Mouse (Mus musculus) kidney, postnatal 0 days (tissue): ENCODE results near the gene Sla2. TPM values are rescaled to one million over a fixed set of nuclear protein-coding genes. Genes with fewer than 3 reads are reported as not detected.
"Not testable (repeated sequence)": the region's sequence is repeated elsewhere in the genome, so short reads cannot be mapped to it uniquely, and the experiment has no call there.

Source experiments
- ATAC-seq: fragments of 200-750 bp; cut with Nextera tagmentation; replicated peaks from 2 replicates; pipeline ENCODE4 v1.8.0; 2017; ENCODE audit warnings: low read depth, moderate number of reproducible peaks, moderate TSS enrichment, moderate library complexity; ENCODE audit not compliant: low FRiP score
- DNase-seq: peaks from one replicate; pipeline ENCODE4 v3.0.0-alpha.2; 2016; ENCODE audit warnings: low spot score
- H3K27ac ChIP-seq: fragments of 300-500 bp; sonication (generic); 2 replicates; pipeline ENCODE4 v1.5.1; 2014; ENCODE audit warnings: mild to moderate bottlenecking
- H3K27me3 ChIP-seq: fragments of 300-500 bp; sonication (generic); 2 replicates; pipeline ENCODE4 v1.6.1; 2014; ENCODE audit warnings: low read length, mixed read lengths; ENCODE audit not compliant: insufficient read depth
- H3K36me3 ChIP-seq: fragments of 300-500 bp; sonication (generic); 2 replicates; pipeline ENCODE4 v1.6.1; 2014; ENCODE audit warnings: low read length, mixed read lengths; ENCODE audit not compliant: insufficient read depth
- H3K4me1 ChIP-seq: fragments of 300-500 bp; sonication (generic); replicated peaks from 2 replicates; pipeline ENCODE4 v1.6.1; 2014; ENCODE audit warnings: antibody characterized with exemption, low read length, mixed read lengths; ENCODE audit not compliant: insufficient read depth
- H3K4me2 ChIP-seq: fragments of 300-500 bp; sonication (generic); 2 replicates; pipeline ENCODE4 v1.6.1; 2014; ENCODE audit warnings: mild to moderate bottlenecking, low read length, moderate library complexity, mixed read lengths
- H3K4me3 ChIP-seq: fragments of 300-500 bp; sonication (generic); replicated peaks from 2 replicates; pipeline ENCODE4 v1.5.1; 2014; ENCODE audit warnings: low read depth, low read length
- H3K9ac ChIP-seq: fragments of 300-500 bp; sonication (generic); 2 replicates; pipeline ENCODE4 v1.6.1; 2014; ENCODE audit warnings: low read depth, low read length
- H3K9me3 ChIP-seq: fragments of 300-500 bp; sonication (generic); replicated peaks from 2 replicates; pipeline ENCODE4 v1.6.1; 2016; ENCODE audit warnings: low read length, inconsistent platforms, mixed read lengths
- CTCF ChIP-seq: IDR thresholded peaks from 2 replicates; pipeline ENCODE4 v1.5.1; 2016; ENCODE audit warnings: antibody characterized with exemption, low read depth, mild to moderate bottlenecking, moderate library complexity
- WGBS: fragments of 180-500 bp; shearing (Covaris S2); extraction: QIAGEN DNeasy Blood & Tissue Kit; methylation state at CpG from one replicate; pipeline ENCODE4 v1.1.7; 2014; 5-methylcytosine and 5-hydroxymethylcytosine counted together
- polyA plus RNA-seq: library from polyadenylated mRNA; unstranded; fragments of >200 nt; fragmentation: Nextera tagmentation; extraction: Ambion mirVana; gene quantifications from 2 replicates; pipeline ENCODE4 v1.2.1, GENCODE M21; 2015

Sla2 gene
- polyA plus RNA-seq, 1 experiment from 2014 or later: 0.32 TPM

DNA sequence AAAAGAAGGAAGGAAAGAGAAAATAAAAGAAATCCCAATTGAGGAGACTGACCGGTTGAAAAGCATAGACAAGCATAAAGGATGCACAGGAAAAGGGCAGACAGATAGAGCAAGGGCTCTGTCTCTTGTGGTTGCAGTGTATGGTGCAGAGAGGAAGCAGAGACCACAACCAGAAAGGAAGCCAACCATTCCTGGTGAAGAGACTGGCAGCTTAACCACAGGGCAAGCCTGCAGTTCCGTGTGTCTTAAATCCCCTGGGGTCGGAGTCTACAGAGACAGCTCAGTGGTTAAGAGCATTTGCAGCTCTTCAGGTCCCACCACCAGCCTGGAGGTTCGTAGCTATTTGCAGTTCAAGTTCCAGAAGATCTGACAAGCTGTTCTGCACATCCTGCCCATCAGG is 31.6 kb upstream of the Sla2 start:
- Histone ChIP-seq H3K36me3 (no peaks in the 10 kb centered on the region), H3K27me3 (no peaks in the 10 kb centered on the region), H3K4me3 (no peak overlapping the region), H3K4me2 (no peak overlapping the region), H3K27ac (no peak overlapping the region), H3K9ac (no peak overlapping the region), H3K4me1 (no peaks in the 10 kb centered on the region), H3K9me3 (no peaks in the 10 kb centered on the region)
- no peak for DNase-seq
- ATAC-seq: no peak
- TF ChIP-seq CTCF: no peak
- WGBS: 66% methylated on average over 4 of the region's 4 CpGs

DNA sequence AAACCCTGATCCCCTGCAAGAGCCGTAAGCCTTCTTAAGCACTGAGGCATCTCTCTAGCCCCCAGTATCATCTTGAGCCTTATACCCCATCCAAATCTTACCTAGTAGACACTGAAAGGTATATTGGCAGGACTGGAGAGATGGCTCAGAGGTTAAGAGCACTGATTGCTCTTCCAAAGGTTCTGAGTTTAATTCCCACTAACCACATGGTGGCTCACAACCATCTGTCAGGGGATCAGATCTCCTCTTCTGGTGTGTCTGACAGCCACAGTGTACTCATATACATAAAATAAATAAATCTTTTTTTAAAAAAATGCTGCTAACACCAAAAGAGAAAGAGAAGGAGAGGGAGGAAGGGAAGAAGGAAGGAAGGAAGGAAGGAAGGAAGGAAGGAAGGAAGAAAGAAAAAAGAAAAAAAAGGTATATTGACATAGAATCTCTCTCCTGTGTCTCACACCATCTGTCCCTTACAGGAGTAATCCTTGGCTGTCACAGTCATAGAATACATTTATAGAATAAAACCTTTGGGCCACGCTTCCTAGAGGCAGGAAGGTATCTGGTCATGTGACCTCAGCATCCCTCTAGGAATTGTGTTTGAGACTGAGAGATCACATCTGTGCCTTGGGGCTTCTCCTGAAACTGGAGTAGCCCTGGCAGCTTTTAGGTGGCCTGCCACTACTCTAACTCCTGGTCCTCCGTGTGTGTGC is 29.6 kb upstream of the Sla2 start:
- Histone ChIP-seq H3K36me3 (no peaks in the 10 kb centered on the region), H3K27me3 (no peaks in the 10 kb centered on the region), H3K9me3 (no peaks in the 10 kb centered on the region), H3K4me3 (no peak overlapping the region), H3K9ac (no peak overlapping the region), H3K4me2 (no peak overlapping the region), H3K27ac (no peak overlapping the region), H3K4me1 (no peaks in the 10 kb centered on the region)
- no peak for ATAC-seq
- no peak for DNase-seq
- no peak for TF ChIP-seq CTCF
- WGBS: 73% methylated on average over 3 of the region's 3 CpGs

DNA sequence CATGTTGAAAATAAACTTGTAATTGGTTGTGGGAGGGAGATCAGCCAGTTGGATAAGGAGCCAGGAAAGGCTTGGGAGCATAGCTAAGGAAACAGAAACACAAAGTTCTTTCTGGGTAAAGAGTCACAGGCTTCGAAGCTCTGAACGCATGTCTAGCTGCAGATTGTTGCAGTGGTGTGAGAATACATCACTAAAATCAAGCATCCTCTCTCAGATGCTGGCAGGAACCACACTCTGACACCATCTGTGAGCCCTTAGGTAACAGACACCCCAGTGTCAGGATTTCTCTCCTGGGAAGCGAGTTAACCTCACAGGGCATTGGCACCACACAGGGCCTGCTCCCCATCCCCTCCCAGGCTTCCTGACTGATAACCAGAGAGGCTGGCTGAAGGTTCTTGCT is 28.6 kb upstream of the Sla2 start:
- 82% methylated on average over 3 of the region's 3 CpGs for WGBS

DNA sequence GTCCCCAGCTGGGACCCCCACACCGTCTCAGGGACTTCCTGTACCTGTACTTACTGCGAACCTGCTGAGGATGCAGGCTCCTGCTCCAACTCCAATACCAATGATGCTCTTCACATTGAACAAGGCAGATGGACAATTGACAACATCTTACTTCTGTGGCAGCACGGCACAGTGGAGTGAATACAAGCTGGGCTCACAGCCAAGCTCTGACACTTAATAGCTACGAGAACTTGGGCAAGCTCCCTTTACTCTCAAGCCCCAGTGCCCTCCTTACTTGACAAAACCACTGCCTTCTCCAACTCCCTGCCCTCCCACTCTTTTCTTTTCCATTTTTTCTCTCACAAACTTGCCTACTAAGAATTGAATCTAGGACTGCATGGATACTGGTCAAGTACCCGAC is 26.2 kb upstream of the Sla2 start:
- no peak overlapping the region for H3K4me2 ChIP-seq
- H3K9ac ChIP-seq: no peak overlapping the region
- no peaks in the 10 kb centered on the region for H3K27me3 ChIP-seq
- no peaks in the 10 kb centered on the region for H3K4me1 ChIP-seq
- H3K36me3 ChIP-seq: no peaks in the 10 kb centered on the region
- H3K4me3 ChIP-seq: no peak overlapping the region
- ATAC-seq (no peak), DNase-seq (peak; percentile 50)
- no peak for TF ChIP-seq CTCF
- WGBS: 55% methylated on average over 5 of the region's 5 CpGs
- H3K27ac ChIP-seq: no peak overlapping the region
- no peaks in the 10 kb centered on the region for H3K9me3 ChIP-seq

More for the DNA sequence above, 28.6 kb upstream of the Sla2 start:
- no peaks in the 10 kb centered on the region for H3K9me3 ChIP-seq
- TF ChIP-seq CTCF: no peak
- no peak overlapping the region for H3K27ac ChIP-seq
- no peak for DNase-seq
- H3K36me3 ChIP-seq: no peaks in the 10 kb centered on the region
- H3K4me2 ChIP-seq: no peak overlapping the region
- no peaks in the 10 kb centered on the region for H3K27me3 ChIP-seq
- H3K4me1 ChIP-seq: no peaks in the 10 kb centered on the region
- H3K9ac ChIP-seq: no peak overlapping the region
- H3K4me3 ChIP-seq: no peak overlapping the region
- ATAC-seq: no peak

DNA sequence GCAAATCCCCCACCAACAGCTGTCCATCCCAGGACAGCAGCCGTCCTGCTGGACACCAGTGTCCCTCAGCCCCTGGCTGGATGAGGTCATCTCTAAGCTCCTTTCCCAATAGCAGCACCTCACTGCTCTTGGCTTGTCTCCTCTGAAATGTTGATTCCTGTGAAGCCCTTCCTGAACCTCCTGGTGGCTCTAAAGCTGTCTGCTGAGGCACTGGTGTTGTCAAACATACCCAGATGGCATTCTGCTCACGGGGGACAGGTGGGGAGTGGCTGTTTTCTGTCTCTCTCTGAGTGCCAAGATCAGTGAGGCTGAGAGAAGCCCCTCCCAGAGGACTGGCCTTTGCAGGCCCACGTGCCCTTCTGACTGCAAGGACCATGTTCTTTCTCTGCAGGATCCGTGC is 18.9 kb upstream of the Sla2 start:
- not testable (repeated sequence) for ATAC-seq, H3K36me3 ChIP-seq, H3K9ac ChIP-seq, DNase-seq, H3K27ac ChIP-seq, H3K4me3 ChIP-seq, H3K4me1 ChIP-seq, H3K4me2 ChIP-seq, H3K27me3 ChIP-seq, H3K9me3 ChIP-seq
- 34% methylated on average over 4 of the region's 4 CpGs for WGBS

DNA sequence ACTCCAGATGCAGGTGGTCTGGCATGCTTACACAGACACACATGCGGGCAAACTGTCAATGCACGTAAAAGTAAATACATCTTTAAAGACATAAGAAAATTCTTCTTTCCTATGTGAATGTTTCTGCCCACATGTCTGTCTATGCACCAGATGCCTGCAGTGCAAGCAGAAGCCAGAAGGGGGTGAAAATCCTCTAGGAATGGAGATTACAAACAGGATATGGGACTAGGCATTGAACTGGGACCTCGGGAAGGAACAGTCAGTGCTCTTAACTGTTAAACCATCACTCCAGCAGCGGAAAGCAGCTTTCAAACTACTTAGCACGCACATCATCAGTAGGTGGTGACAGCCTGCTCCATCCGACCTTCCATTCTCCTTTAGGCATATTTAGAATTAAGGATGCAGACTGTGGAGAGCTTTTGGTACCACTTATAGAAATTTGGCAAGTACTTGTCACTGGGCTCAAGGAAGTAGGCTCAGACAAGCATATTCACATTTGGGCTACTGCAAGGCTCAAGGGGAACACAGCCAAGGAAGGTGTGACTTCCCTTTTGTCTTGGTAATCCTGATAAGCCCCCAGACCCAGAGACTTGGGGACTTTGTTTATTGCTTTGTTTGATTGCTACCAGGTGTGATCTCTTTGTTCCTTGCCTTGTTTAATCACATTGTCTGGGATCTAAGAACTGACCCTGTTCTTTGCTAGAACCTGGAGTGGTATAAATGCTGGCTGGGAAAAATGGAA is 18.2 kb upstream of the Sla2 start:
- Histone ChIP-seq H3K4me3 (no peak overlapping the region), H3K9ac (no peak overlapping the region), H3K27me3 (no peaks in the 10 kb centered on the region), H3K9me3 (no peaks in the 10 kb centered on the region), H3K27ac (no peak overlapping the region), H3K4me1 (no peaks in the 10 kb centered on the region), H3K36me3 (no peaks in the 10 kb centered on the region), H3K4me2 (no peak overlapping the region)
- 20% methylated on average over 6 of the region's 6 CpGs for WGBS
- ATAC-seq (0 out of 2 replicates have a peak, but pooled peaks have one; percentile 52), DNase-seq (peak; percentile 90)
- peak; percentile 93 for TF ChIP-seq CTCF
